Comparison of ENCODE assay signal across 16 mouse cellular contexts in the genomic region with DNA sequence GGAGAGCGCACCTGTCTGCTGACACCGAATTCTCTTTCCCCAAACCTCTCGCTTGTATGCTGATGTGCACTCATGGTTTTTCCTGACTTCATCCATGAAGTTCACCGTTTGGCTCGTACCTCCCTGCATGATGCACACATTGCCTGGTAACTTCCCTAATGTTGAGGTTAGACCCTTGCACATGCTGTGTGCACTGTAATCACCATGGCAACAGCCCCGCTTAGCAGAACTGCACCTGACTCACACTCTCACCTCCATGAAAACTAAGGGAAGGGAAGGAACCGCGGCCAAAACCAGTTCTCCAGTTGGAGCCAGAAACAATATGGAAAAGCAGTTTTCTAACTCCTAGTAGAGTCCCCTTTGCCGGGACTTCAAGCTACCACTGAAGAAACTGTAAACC.
A peak's percentile ranks its signal among the peaks of the same experiment; 100 is the strongest.
DNase-seq lines count a peak whose midpoint lies in the region; ATAC-seq and TF ChIP-seq lines count a peak whose summit lies in the region.
"Had no signal": no experiment of that assay in that cellular context is flagged by ENCODE, and none has a peak within 500 bp of the region (broad histone marks: within the 10 kb centered on the region; RNA-seq: fewer than 3 reads in every experiment).

No protein-coding gene starts in this region.

- no peak for TF ChIP-seq POLR2A in ES-Bruce4 (IDR thresholded peaks at IDR 0.05; ENCODE audit: insufficient read depth, low read length)

- TF ChIP-seq CTCF in ES-Bruce4 (IDR thresholded peaks at IDR 0.05; ENCODE audit: low read depth, low read length): no peak

- no peak overlapping the region for H3K4me3 ChIP-seq in forebrain, embryonic 11.5 days (ENCODE audit: low read depth, low read length)
- H3K4me3 ChIP-seq in forebrain, embryonic 13.5 days: no peak overlapping the region
- H3K4me3 ChIP-seq in ES-Bruce4 (ENCODE audit: low read depth, low read length): no peak overlapping the region
- no peak overlapping the region for H3K4me3 ChIP-seq in brown adipose tissue, adult 24 weeks (ENCODE audit: insufficient read depth, low read depth, low read length)
- H3K4me3 ChIP-seq: embryonic facial prominence, embryonic 13.5 days; forebrain, embryonic 15.5 days; heart, embryonic 13.5 days; hindbrain, embryonic 12.5 days had no signal

- no peak for TF ChIP-seq EP300 in ES-Bruce4 (IDR thresholded peaks at IDR 0.05; ENCODE audit: insufficient read depth, low read depth, low read length)

- no peaks in the 10 kb centered on the region for H3K27me3 ChIP-seq in forebrain, embryonic 11.5 days (ENCODE audit: control insufficient read depth, insufficient read depth, low read length)
- no peaks in the 10 kb centered on the region for H3K27me3 ChIP-seq in forebrain, embryonic 13.5 days
- H3K27me3 ChIP-seq in ES-Bruce4 (ENCODE audit: control insufficient read depth, insufficient read depth, low read length, poor library complexity, severe bottlenecking): no peaks in the 10 kb centered on the region
- H3K27me3 ChIP-seq: embryonic facial prominence, embryonic 13.5 days; forebrain, embryonic 15.5 days; hindbrain, embryonic 12.5 days had no signal

- no peak overlapping the region for H3K4me2 ChIP-seq in forebrain, embryonic 11.5 days (ENCODE audit: low read depth, low read length, severe bottlenecking)
- H3K4me2 ChIP-seq in forebrain, embryonic 13.5 days: no peak overlapping the region
- H3K4me2 ChIP-seq: embryonic facial prominence, embryonic 13.5 days; forebrain, embryonic 15.5 days; heart, embryonic 13.5 days; hindbrain, embryonic 12.5 days had no signal

- no peaks in the 10 kb centered on the region for H3K36me3 ChIP-seq in forebrain, embryonic 11.5 days (ENCODE audit: control insufficient read depth, insufficient read depth, low read length)
- no peaks in the 10 kb centered on the region for H3K36me3 ChIP-seq in forebrain, embryonic 13.5 days (ENCODE audit: poor library complexity, severe bottlenecking)
- no peaks in the 10 kb centered on the region for H3K36me3 ChIP-seq in ES-Bruce4 (ENCODE audit: control insufficient read depth, insufficient read depth, low read length, poor library complexity, severe bottlenecking)
- H3K36me3 ChIP-seq: embryonic facial prominence, embryonic 13.5 days; forebrain, embryonic 15.5 days; heart, embryonic 13.5 days; hindbrain, embryonic 12.5 days had no signal

- no peak overlapping the region for H3K9ac ChIP-seq in forebrain, embryonic 11.5 days (ENCODE audit: low read length)
- no peak overlapping the region for H3K9ac ChIP-seq in forebrain, embryonic 13.5 days
- no peak overlapping the region for H3K9ac ChIP-seq in ES-Bruce4 (ENCODE audit: low read depth, poor library complexity, severe bottlenecking)
- H3K9ac ChIP-seq: embryonic facial prominence, embryonic 13.5 days; forebrain, embryonic 15.5 days; heart, embryonic 13.5 days; hindbrain, embryonic 12.5 days had no signal

- H3K9me3 ChIP-seq in forebrain, embryonic 11.5 days (ENCODE audit: control insufficient read depth, low read length): no peaks in the 10 kb centered on the region
- H3K9me3 ChIP-seq in forebrain, embryonic 13.5 days (replicated peaks): no peaks in the 10 kb centered on the region
- no peaks in the 10 kb centered on the region for H3K9me3 ChIP-seq in ES-Bruce4 (replicated peaks; ENCODE audit: control insufficient read depth, insufficient read depth, low read length, poor library complexity, severe bottlenecking)
- H3K9me3 ChIP-seq: embryonic facial prominence, embryonic 13.5 days; forebrain, embryonic 15.5 days; G1E; heart, embryonic 13.5 days; hindbrain, embryonic 12.5 days had no signal

- H3K27ac ChIP-seq in forebrain, embryonic 11.5 days (ENCODE audit: low read depth, low read length): no peak overlapping the region
- no peak overlapping the region for H3K27ac ChIP-seq in forebrain, embryonic 13.5 days
- peak overlapping the region; percentile 48; the same call in 1 of the 2 replicates for H3K27ac ChIP-seq in ES-Bruce4 (ENCODE audit: insufficient read depth, low read length)
- H3K27ac ChIP-seq in brown adipose tissue, adult 24 weeks (replicated peaks; ENCODE audit: low read depth, low read length): 0 out of 2 replicates have a peak overlapping the region, but pooled peaks have one; percentile 16
- H3K27ac ChIP-seq: embryonic facial prominence, embryonic 13.5 days; forebrain, embryonic 15.5 days; heart, embryonic 13.5 days; hindbrain, embryonic 12.5 days; hindbrain, postnatal 0 days had no signal

- no peak for ATAC-seq in forebrain, embryonic 11.5 days (replicated peaks; ENCODE audit: low FRiP score)
- no peak for ATAC-seq in forebrain, embryonic 13.5 days
- peak; percentile 71 for ATAC-seq in megakaryocyte progenitor cell, adult 5-6 weeks (replicated peaks; ENCODE audit: poor library complexity)
- ATAC-seq: forebrain, embryonic 15.5 days; hindbrain, postnatal 0 days had no signal

- peaks cover 5% of the 10 kb centered on the region for H3K4me1 ChIP-seq in forebrain, embryonic 11.5 days (replicated peaks; ENCODE audit: control insufficient read depth, insufficient read depth, low read length)
- H3K4me1 ChIP-seq in forebrain, embryonic 13.5 days: peaks cover 14% of the 10 kb centered on the region
- peaks cover 5% of the 10 kb centered on the region for H3K4me1 ChIP-seq in ES-Bruce4 (ENCODE audit: control insufficient read depth, insufficient read depth, low read length)
- peaks cover 17% of the 10 kb centered on the region for H3K4me1 ChIP-seq in brown adipose tissue, adult 24 weeks (ENCODE audit: control insufficient read depth, insufficient read depth, insufficient read length, low read length)

- peak; percentile 33 for DNase-seq in forebrain, embryonic 11.5 days (ENCODE audit: low spot score)
- DNase-seq in right cerebral cortex, postnatal 10 days (ENCODE audit: low spot score in 2 of 2): no peak
- DNase-seq: adrenal gland, postnatal 14 days; gastrocnemius, postnatal 10 days; heart, postnatal 36 days; kidney, adult 11 months had no signal

- WGBS in forebrain, embryonic 11.5 days: 95% methylated on average over 9 of the region's 9 CpGs
- WGBS in forebrain, embryonic 13.5 days: 94% methylated on average over 9 of the region's 9 CpGs

Comparison
In these comparisons a context has a peak if more than half of its experiments do, and no peak if none do; other contexts are left out.
1. H3K27ac ChIP-seq: peak in ES-Bruce4 (single experiment) and brown adipose tissue, adult 24 weeks (single experiment); none in forebrain, embryonic 11.5 days (single experiment) and forebrain, embryonic 13.5 days (single experiment).